Mouse (Mus musculus) embryo, embryonic 11 days (tissue): ENCODE results near the gene Aoc3.
"Not testable (repeated sequence)": the region's sequence is repeated elsewhere in the genome, so short reads cannot be mapped to it uniquely, and the experiment has no call there.

Source experiments
- DNase-seq: peaks from one replicate; pipeline ENCODE4 v3.0.0-alpha.2; 2015

Aoc3 gene

GRCm38 (mm10) chr11:101328941-101329635, 1.3 kb upstream of the Aoc3 start:
- no peak for DNase-seq

- not testable (repeated sequence) for DNase-seq
Observed at GRCm38 (mm10) chr11:101330961-101331360, 556 bp downstream of the Aoc3 start.

- no peak for DNase-seq
Observed at GRCm38 (mm10) chr11:101332537-101332936, 2.1 kb downstream of the Aoc3 start.

- peak; percentile 41 for DNase-seq
Observed at GRCm38 (mm10) chr11:101334023-101334422, 3.6 kb downstream of the Aoc3 start.

GRCm38 (mm10) chr11:101334516-101334915, 4.1 kb downstream of the Aoc3 start:
- peak; percentile 78 for DNase-seq

- no peak for DNase-seq
Observed at GRCm38 (mm10) chr11:101335685-101336084, 5.3 kb downstream of the Aoc3 start.

GRCm38 (mm10) chr11:101338123-101338760, 7.8 kb downstream of the Aoc3 start:
- DNase-seq, result peak; percentile 87

GRCm38 (mm10) chr11:101347083-101347775, 16.8 kb downstream of the Aoc3 start:
- no peak for DNase-seq

GRCm38 (mm10) chr11:101348774-101349173, 18.4 kb downstream of the Aoc3 start:
- DNase-seq, result no peak

GRCm38 (mm10) chr11:101349216-101349615, 18.8 kb downstream of the Aoc3 start:
- DNase-seq, result no peak

GRCm38 (mm10) chr11:101351100-101351720, 20.8 kb downstream of the Aoc3 start:
- no peak for DNase-seq

- no peak for DNase-seq
Observed at GRCm38 (mm10) chr11:101351721-101352111, 21.3 kb downstream of the Aoc3 start.

GRCm38 (mm10) chr11:101353436-101353835, 23.0 kb downstream of the Aoc3 start:
- DNase-seq, result no peak

GRCm38 (mm10) chr11:101354438-101355010, 24.1 kb downstream of the Aoc3 start:
- DNase-seq, result no peak

GRCm38 (mm10) chr11:101355916-101356315, 25.5 kb downstream of the Aoc3 start:
- DNase-seq, result no peak

- no peak for DNase-seq
Observed at GRCm38 (mm10) chr11:101357505-101358182, 27.2 kb downstream of the Aoc3 start.

GRCm38 (mm10) chr11:101359776-101360175, 29.4 kb downstream of the Aoc3 start:
- no peak for DNase-seq

- DNase-seq, result no peak
Observed at GRCm38 (mm10) chr11:101360651-101361113, 30.3 kb downstream of the Aoc3 start.

- DNase-seq, result no peak
Observed at GRCm38 (mm10) chr11:101364531-101364931, 34.1 kb downstream of the Aoc3 start.

GRCm38 (mm10) chr11:101367326-101367935, 37.0 kb downstream of the Aoc3 start, which contains the start of gene G6pc:
Gene G6pc, plus strand, starts transcription at chr11:101367561.
- DNase-seq, result no peak

GRCm38 (mm10) chr11:101370141-101370540, 39.7 kb downstream of the Aoc3 start:
- no peak for DNase-seq

GRCm38 (mm10) chr11:101374421-101374938, 44.1 kb downstream of the Aoc3 start:
- no peak for DNase-seq
